Mouse (Mus musculus): ENCODE results near the gene Sipa1l2. TPM values are rescaled to one million over a fixed set of nuclear protein-coding genes. Genes with fewer than 3 reads are reported as not detected.

Sipa1l2 gene
- polyA plus RNA-seq, 1 experiment = 47.6 TPM

GRCm38 (mm10) chr8:125550567-125550966, 19.0 kb downstream of the Sipa1l2 start:
- WGBS = 87% methylated on average over 4 of the region's 4 CpGs
- Histone ChIP-seq H3K27ac (ENCODE audit: insufficient read depth, low read depth, low read length) (no peak overlapping the region), H3K4me3 (ENCODE audit: insufficient read depth, low read depth, low read length) (no peak overlapping the region), H3K4me1 (ENCODE audit: control insufficient read depth, insufficient read depth, low read length) (peaks cover 5% of the 10 kb centered on the region; the same call in 1 of the 2 replicates)
- no peak for TF ChIP-seq CTCF (IDR thresholded peaks at IDR 0.05; ENCODE audit: insufficient read depth, low read depth, low read length)
- TF ChIP-seq POLR2A (IDR thresholded peaks at IDR 0.05; ENCODE audit: insufficient read depth, low read depth, low read length) = no peak

DNA sequence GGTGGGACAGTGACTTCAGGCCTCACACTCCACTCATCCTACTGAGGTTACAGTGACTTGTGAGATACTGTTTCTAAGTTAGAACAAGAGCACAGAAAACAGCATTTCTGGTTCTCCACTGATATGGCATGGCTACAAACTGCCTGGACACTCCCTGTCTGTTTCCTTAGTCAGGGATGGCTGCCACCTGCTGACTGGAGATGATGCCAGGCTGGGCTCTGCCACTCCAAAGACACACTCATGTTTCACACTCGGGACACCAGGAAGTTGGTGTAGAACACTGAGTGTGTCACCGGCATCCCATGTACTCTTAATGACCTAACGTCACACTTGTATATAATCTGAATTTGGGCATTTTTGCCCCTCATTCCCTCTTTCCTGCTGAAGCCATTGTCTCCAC, 22.3 kb downstream of the Sipa1l2 start:
- WGBS = 89% methylated on average over 3 of the region's 3 CpGs
- Histone ChIP-seq H3K27ac (ENCODE audit: insufficient read depth, low read depth, low read length) (no peak overlapping the region), H3K4me3 (ENCODE audit: insufficient read depth, low read depth, low read length) (no peak overlapping the region), H3K4me1 (ENCODE audit: control insufficient read depth, insufficient read depth, low read length) (peaks cover 2% of the 10 kb centered on the region; the same call in 1 of the 2 replicates)
- TF ChIP-seq POLR2A (IDR thresholded peaks at IDR 0.05; ENCODE audit: insufficient read depth, low read depth, low read length) = no peak
- no peak for TF ChIP-seq CTCF (IDR thresholded peaks at IDR 0.05; ENCODE audit: insufficient read depth, low read depth, low read length)

- H3K4me3 ChIP-seq (ENCODE audit: insufficient read depth, low read depth, low read length) = no peak overlapping the region
- peaks cover 2% of the 10 kb centered on the region; the same call in 1 of the 2 replicates for H3K4me1 ChIP-seq (ENCODE audit: control insufficient read depth, insufficient read depth, low read length)
- WGBS = 83% methylated on average over 9 of the region's 9 CpGs
- no peak for TF ChIP-seq CTCF (IDR thresholded peaks at IDR 0.05; ENCODE audit: insufficient read depth, low read depth, low read length)
- TF ChIP-seq POLR2A (IDR thresholded peaks at IDR 0.05; ENCODE audit: insufficient read depth, low read depth, low read length) = no peak
- H3K27ac ChIP-seq (ENCODE audit: insufficient read depth, low read depth, low read length) = no peak overlapping the region
Measured at GRCm38 (mm10) chr8:125545866-125546265, 23.7 kb downstream of the Sipa1l2 start.

GRCm38 (mm10) chr8:125542893-125543613, 26.6 kb downstream of the Sipa1l2 start:
- WGBS = 83% methylated on average over 11 of the region's 11 CpGs
- H3K27ac ChIP-seq (ENCODE audit: insufficient read depth, low read depth, low read length) = no peak overlapping the region
- no peak overlapping the region for H3K4me3 ChIP-seq (ENCODE audit: insufficient read depth, low read depth, low read length)
- TF ChIP-seq CTCF (IDR thresholded peaks at IDR 0.05; ENCODE audit: insufficient read depth, low read depth, low read length) = no peak
- TF ChIP-seq POLR2A (IDR thresholded peaks at IDR 0.05; ENCODE audit: insufficient read depth, low read depth, low read length) = no peak
- H3K4me1 ChIP-seq (ENCODE audit: control insufficient read depth, insufficient read depth, low read length) = peaks cover 4% of the 10 kb centered on the region; the same call in 1 of the 2 replicates

DNA sequence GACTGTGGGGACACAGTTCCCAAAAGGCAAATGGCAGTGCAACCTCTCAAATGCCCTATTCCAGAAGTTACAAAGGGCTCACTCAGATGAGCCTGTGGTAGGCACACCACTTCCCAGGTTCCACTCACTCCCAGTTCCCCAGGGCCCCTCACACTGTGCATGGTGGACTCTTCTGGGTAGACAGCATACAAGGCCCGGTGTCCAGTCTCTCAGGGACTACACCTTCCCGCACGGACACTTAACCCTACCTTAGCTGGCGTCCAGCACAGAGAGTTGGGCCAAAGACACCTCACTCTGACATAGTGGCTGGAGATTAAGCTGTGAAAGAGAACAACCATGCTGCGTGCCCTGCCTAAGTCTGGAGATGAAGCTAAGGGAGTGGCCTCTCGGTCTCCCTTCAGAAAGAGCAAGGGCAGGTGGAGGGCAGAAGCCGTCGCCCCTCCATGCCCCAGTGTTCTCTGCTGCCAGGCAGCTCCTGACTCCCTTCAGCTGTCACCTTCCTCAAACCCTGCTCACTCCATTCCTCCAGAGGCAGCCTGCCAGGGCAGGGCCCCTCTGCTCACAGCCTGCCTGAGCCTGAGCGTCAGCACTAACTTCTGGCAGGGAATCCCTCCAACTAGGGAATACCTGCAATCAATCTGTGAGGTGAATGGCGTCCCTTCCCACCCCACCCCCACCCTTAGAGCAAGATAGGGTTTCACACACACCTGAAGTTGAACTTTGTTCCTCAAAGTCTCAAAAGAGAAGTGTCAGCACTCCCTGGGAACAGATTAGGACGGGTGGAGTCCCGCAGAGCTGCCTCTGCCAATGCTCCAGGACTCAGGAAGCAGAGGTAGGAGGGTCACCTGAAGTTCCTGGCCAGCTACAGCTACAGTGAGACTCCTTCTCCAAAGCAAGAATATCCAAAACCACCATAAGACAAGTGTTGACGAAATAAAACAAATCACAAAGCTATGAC, 30.3 kb downstream of the Sipa1l2 start:
- no peak overlapping the region for H3K27ac ChIP-seq (ENCODE audit: insufficient read depth, low read depth, low read length)
- H3K4me1 ChIP-seq (ENCODE audit: control insufficient read depth, insufficient read depth, low read length) = peaks cover 4% of the 10 kb centered on the region; the same call in 1 of the 2 replicates
- TF ChIP-seq POLR2A (IDR thresholded peaks at IDR 0.05; ENCODE audit: insufficient read depth, low read depth, low read length) (no peak), CTCF (IDR thresholded peaks at IDR 0.05; ENCODE audit: insufficient read depth, low read depth, low read length) (no peak)
- WGBS = 81% methylated on average over 13 of the region's 13 CpGs
- H3K4me3 ChIP-seq (ENCODE audit: insufficient read depth, low read depth, low read length) = no peak overlapping the region

DNA sequence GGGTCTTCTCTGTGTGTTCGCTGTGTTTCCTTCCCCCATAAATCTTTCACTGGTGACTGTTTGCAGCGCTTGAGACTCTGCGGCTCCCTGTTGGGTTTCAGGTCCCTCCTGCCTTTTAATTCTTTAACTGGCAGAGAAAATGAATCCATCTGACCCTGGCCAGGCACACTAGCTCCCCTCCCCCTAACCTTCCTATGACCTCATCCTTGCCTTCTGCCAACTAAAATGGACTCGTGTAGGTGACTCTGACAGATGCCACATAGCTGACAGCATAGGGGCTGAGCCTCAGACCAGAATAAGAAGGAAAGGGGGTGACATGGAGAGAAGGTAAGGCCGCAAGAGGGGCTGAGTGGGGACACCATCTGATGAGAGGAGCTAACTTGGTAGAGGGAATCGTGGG, 31.3 kb downstream of the Sipa1l2 start:
- no peak overlapping the region for H3K27ac ChIP-seq (ENCODE audit: insufficient read depth, low read depth, low read length)
- WGBS = 76% methylated on average over 6 of the region's 6 CpGs
- TF ChIP-seq CTCF (IDR thresholded peaks at IDR 0.05; ENCODE audit: insufficient read depth, low read depth, low read length) (no peak), POLR2A (IDR thresholded peaks at IDR 0.05; ENCODE audit: insufficient read depth, low read depth, low read length) (no peak)

GRCm38 (mm10) chr8:125533709-125534108, 35.9 kb downstream of the Sipa1l2 start:
- Histone ChIP-seq H3K27ac (ENCODE audit: insufficient read depth, low read depth, low read length) (no peak overlapping the region), H3K4me1 (ENCODE audit: control insufficient read depth, insufficient read depth, low read length) (peaks cover 20% of the 10 kb centered on the region), H3K4me3 (ENCODE audit: insufficient read depth, low read depth, low read length) (no peak overlapping the region)
- WGBS = 32% methylated on average over 7 of the region's 7 CpGs
- TF ChIP-seq CTCF (IDR thresholded peaks at IDR 0.05; ENCODE audit: insufficient read depth, low read depth, low read length) = no peak
- TF ChIP-seq POLR2A (IDR thresholded peaks at IDR 0.05; ENCODE audit: insufficient read depth, low read depth, low read length) = no peak

More for the DNA sequence above, 31.3 kb downstream of the Sipa1l2 start:
- Histone ChIP-seq H3K4me3 (ENCODE audit: insufficient read depth, low read depth, low read length) (no peak overlapping the region), H3K4me1 (ENCODE audit: control insufficient read depth, insufficient read depth, low read length) (peaks cover 8% of the 10 kb centered on the region)

- H3K4me3 ChIP-seq (ENCODE audit: insufficient read depth, low read depth, low read length) = no peak overlapping the region
- H3K27ac ChIP-seq (ENCODE audit: insufficient read depth, low read depth, low read length) = no peak overlapping the region
- peaks cover 22% of the 10 kb centered on the region for H3K4me1 ChIP-seq (ENCODE audit: control insufficient read depth, insufficient read depth, low read length)
- TF ChIP-seq POLR2A (IDR thresholded peaks at IDR 0.05; ENCODE audit: insufficient read depth, low read depth, low read length) (no peak), CTCF (IDR thresholded peaks at IDR 0.05; ENCODE audit: insufficient read depth, low read depth, low read length) (no peak)
- 39% methylated on average over 8 of the region's 8 CpGs for WGBS
Measured at GRCm38 (mm10) chr8:125532953-125533352, 36.7 kb downstream of the Sipa1l2 start.

- TF ChIP-seq POLR2A (IDR thresholded peaks at IDR 0.05; ENCODE audit: insufficient read depth, low read depth, low read length) (no peak), CTCF (IDR thresholded peaks at IDR 0.05; ENCODE audit: insufficient read depth, low read depth, low read length) (no peak)
- Histone ChIP-seq H3K4me1 (ENCODE audit: control insufficient read depth, insufficient read depth, low read length) (peaks cover 27% of the 10 kb centered on the region), H3K27ac (ENCODE audit: insufficient read depth, low read depth, low read length) (no peak overlapping the region), H3K4me3 (ENCODE audit: insufficient read depth, low read depth, low read length) (no peak overlapping the region)
- 54% methylated on average over 7 of the region's 7 CpGs for WGBS
Measured at GRCm38 (mm10) chr8:125532177-125532576, 37.4 kb downstream of the Sipa1l2 start.

Data from olfactory bulb, adult 2 months (tissue).